Mouse (Mus musculus) brain, embryonic 14.5 days (tissue): Measurements from ENCODE around the gene Lyrm1.

ENCODE experiments used
- CTCF ChIP-seq: fragments of 200-500 bp; IDR thresholded peaks from 2 replicates; pipeline ENCODE4 v1.5.1; 2012; ENCODE audit warnings: inconsistent platforms, mild to moderate bottlenecking, moderate library complexity, borderline replicate concordance; ENCODE audit not compliant: insufficient read depth, insufficient read length; ENCODE audit errors: extremely low read depth
- POLR2A ChIP-seq: fragments of 200-500 bp; IDR thresholded peaks from 2 replicates; pipeline ENCODE4 v1.6.1; 2012; ENCODE audit warnings: mild to moderate bottlenecking, inconsistent platforms, borderline replicate concordance; ENCODE audit not compliant: poor library complexity, insufficient read depth, insufficient read length, severe bottlenecking; ENCODE audit errors: extremely low read depth

DNA sequence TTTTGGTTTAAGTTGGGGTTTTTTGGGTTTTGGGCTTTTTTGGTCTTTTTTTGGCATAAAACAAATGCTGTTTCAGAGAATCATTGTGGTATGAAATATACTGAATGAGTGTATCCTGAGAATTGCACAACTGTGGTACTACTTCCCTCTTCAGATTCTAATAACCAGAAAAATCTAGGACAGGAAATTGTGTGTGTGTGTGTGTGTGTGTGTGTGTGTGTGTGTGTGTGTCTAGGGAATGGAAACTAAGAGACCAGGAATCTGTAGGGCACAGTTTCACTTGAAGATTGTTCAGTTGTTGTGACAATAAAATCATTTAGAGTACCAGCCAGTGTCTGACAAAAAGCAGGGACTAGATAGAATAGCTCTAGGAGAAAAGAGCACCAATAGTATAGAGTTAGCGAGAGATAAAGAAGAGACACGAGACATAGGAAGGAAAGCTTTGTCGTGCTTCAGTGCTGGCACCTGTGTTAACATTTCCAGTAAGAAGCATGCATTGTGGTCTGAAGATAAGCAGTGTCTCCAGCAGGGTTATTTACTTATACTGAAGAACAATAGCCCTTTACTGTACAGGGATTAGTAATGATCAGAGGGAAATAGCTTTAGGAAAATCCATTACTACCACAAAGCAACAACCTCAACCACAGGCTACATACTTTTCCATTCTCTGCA, 3.9 kb downstream of the Lyrm1 start:
- no peak for TF ChIP-seq CTCF
- no peak for TF ChIP-seq POLR2A
